Mouse (Mus musculus): ENCODE measurements around the gene Dennd4b.

DNA sequence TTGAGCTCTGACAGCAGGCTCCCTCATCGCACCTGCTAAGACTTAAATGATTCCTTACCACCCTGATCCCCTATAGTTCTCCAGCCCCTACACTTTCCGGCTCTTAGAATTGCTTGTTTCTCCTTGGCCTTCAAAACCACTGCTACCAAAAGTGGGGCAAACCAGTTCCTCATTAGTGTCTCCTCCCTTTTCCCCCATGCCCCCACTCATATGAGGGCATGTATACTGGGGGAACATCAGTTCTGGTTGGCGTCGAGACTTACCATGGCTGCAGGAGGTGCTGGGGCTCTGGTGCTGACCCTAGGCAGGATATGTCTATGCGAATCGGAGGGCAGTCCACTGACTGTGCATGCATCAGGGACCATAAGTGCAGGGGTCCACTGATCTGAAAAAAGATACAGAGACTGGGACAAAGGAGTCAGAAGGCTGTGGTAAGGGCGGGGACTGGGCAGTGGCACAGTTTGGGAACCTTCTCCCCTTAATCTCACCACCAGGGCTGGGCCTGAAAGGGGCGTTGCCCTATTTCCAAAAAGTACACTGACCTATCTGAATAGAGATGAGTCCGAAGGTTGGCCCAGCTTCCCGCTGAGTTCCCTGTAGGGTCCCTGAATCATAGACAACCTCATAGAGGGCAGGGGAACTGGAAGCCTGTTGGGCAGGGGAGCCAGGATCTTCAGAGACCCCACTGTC is 23.2 kb upstream of the Dennd4b start:
- no peak for TF ChIP-seq CTCF (IDR thresholded peaks at IDR 0.05; ENCODE audit: low read depth, low read length)
- no peak for TF ChIP-seq POLR2A (IDR thresholded peaks at IDR 0.05; ENCODE audit: extremely low read depth, insufficient read depth, low read length)
